Mouse (Mus musculus): ENCODE measurements around the gene Zbtb20.

GRCm38 (mm10) chr16:43497093-43497492 lies 621.4 kb downstream of the Zbtb20 start:
- TF ChIP-seq CTCF (IDR thresholded peaks at IDR 0.05; ENCODE audit: low read depth) (no peak), EP300 (IDR thresholded peaks at IDR 0.05; ENCODE audit: low read depth) (no peak)

Measured in heart, postnatal 0 days (tissue).